Mouse (Mus musculus) left cerebral cortex, adult 11 months (tissue): ENCODE measurements around the gene C8g.

Source experiments
- DNase-seq: peaks from one replicate; pipeline ENCODE4 v3.0.0; 2022; ENCODE audit warnings: low spot score

The C8g gene

GRCm38 (mm10) chr2:25501593-25502486 lies at the start of gene C8g:
TSS of gene C8g (minus strand) at chr2:25501719.
- DNase-seq = no peak

GRCm38 (mm10) chr2:25551186-25551585 lies 49.7 kb upstream of the C8g start:
- DNase-seq = no peak

GRCm38 (mm10) chr2:25549021-25549991 lies 47.8 kb upstream of the C8g start:
- no peak for DNase-seq

GRCm38 (mm10) chr2:25546811-25547491 lies 45.4 kb upstream of the C8g start, which contains the start of gene Traf2:
TSS of gene Traf2 (minus strand) at chr2:25546940.
- peak; percentile 98 for DNase-seq

- DNase-seq = no peak
Observed at GRCm38 (mm10) chr2:25545996-25546810, 44.7 kb upstream of the C8g start.

GRCm38 (mm10) chr2:25541644-25542367 lies 40.3 kb upstream of the C8g start:
- DNase-seq = no peak

GRCm38 (mm10) chr2:25540541-25540948 lies 39.0 kb upstream of the C8g start:
- no peak for DNase-seq

- DNase-seq = no peak
Observed at GRCm38 (mm10) chr2:25536531-25536930, 35.0 kb upstream of the C8g start.

GRCm38 (mm10) chr2:25534866-25535182 lies 33.3 kb upstream of the C8g start:
- DNase-seq = no peak

GRCm38 (mm10) chr2:25534178-25534865 lies 32.8 kb upstream of the C8g start:
- DNase-seq = peak; percentile 42

- DNase-seq = no peak
Observed at GRCm38 (mm10) chr2:25533707-25534106, 32.2 kb upstream of the C8g start.

- DNase-seq = no peak
Observed at GRCm38 (mm10) chr2:25526510-25527302, 25.2 kb upstream of the C8g start.

GRCm38 (mm10) chr2:25509912-25510311 lies 8.4 kb upstream of the C8g start:
- DNase-seq = no peak

GRCm38 (mm10) chr2:25506964-25507363 lies 5.4 kb upstream of the C8g start:
- DNase-seq = no peak

GRCm38 (mm10) chr2:25505860-25506259 lies 4.3 kb upstream of the C8g start:
- DNase-seq = no peak

GRCm38 (mm10) chr2:25505000-25505399 lies 3.5 kb upstream of the C8g start:
- DNase-seq = no peak

GRCm38 (mm10) chr2:25504538-25504937 lies 3.0 kb upstream of the C8g start:
- DNase-seq = no peak

GRCm38 (mm10) chr2:25502726-25503125 lies 1.2 kb upstream of the C8g start:
- DNase-seq = no peak
